Mouse (Mus musculus): ENCODE data around the gene Tgif1.

DNA sequence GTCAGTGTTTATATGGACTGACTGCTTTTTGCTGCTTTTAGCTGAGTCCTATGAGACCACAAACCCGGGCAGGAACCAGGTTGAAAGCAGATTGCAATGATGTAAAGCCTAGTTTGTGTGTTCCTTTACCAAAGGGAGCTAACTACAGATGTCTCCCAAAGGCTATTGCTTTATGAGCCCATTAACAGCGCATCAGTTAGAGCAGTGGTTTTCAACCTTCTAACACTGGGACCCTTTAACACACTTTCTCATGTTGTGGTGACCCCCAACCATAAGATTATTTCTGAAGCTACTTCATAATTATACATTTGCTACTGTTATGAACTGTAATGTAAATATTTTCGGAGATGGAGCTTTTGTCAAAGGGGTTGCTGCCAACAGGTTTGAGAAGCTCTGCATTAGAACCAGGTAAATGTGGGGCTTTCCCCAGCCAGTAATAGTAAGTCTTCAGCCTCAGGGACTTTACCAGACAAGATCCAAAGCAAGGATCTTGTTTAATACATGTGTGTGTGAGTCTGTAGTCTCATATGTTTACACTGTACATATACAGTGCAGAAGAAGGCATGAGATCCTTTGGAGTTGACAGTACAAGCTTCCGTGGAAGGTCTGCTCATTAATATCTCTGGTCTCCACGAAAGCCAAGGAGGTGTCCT is 15.4 kb upstream of the Tgif1 start:
- no peak for TF ChIP-seq POLR2A (IDR thresholded peaks at IDR 0.05; ENCODE audit: borderline replicate concordance, insufficient read depth, low read length)
- TF ChIP-seq CTCF (IDR thresholded peaks at IDR 0.05; ENCODE audit: borderline replicate concordance, insufficient read depth, low read depth, low read length): no peak
